Mouse (Mus musculus): ENCODE data around the gene Zfyve1.

DNA sequence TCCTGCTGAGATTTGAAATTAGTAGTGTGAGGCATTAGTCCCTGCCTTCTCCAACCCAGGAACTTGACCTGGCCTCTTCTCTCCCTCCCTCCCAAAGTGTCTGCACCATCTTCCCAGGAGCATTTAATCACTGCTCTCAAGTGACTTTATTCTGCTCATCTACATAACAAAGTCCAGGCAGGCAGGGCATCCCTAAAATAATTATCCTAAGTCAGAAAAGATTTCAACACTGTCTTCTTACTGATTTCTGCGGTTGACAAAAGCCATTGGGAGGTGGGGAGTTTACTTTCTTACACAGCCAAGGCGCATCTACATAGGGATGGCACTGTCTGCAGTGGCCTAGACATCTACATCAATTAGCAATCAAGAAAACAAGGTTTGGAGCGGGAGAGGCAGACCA lies 27.2 kb downstream of the Zfyve1 start:
- TF ChIP-seq POLR2A (IDR thresholded peaks at IDR 0.05; ENCODE audit: control insufficient read depth, extremely low read depth, insufficient read depth, low read length, poor library complexity) (no peak), CTCF (IDR thresholded peaks at IDR 0.05; ENCODE audit: borderline replicate concordance, control insufficient read depth, extremely low read depth, insufficient read depth, low read length, poor library complexity) (no peak)

Measured in thymus, adult 2 months (tissue).